Mouse (Mus musculus) brain, embryonic 18.5 days (tissue): ENCODE data around the gene Phf24.

ENCODE experiments used
- DNase-seq: peaks from one replicate; pipeline ENCODE4 v3.0.0-alpha.2; 2012; ENCODE audit warnings: low read depth, low spot score

The Phf24 gene

GRCm38 (mm10) chr4:42916617-42917401 is at the start of gene Phf24:
Phf24 (plus strand) TSS chr4:42916660.
- DNase-seq = peak; percentile 34

DNA sequence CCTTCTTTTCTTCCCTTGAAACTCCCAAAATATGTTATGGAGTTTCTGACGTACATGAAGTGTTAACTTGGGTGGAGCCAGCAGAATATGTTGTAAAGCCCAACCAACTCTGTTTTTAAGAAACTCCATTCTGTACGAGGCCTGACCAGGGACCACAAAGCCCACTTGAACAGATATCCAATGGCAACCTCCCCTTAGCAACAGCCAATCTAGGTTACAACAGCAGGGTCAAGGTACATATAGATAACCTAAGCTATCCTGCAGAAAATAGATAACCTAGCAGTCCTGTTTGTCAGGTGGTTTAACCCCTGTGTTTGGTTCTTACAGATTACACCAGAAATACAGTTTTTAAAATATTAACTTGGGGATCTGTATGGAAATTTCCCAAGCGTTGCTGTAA is 49.1 kb upstream of the Phf24 start:
- DNase-seq = no peak

DNA sequence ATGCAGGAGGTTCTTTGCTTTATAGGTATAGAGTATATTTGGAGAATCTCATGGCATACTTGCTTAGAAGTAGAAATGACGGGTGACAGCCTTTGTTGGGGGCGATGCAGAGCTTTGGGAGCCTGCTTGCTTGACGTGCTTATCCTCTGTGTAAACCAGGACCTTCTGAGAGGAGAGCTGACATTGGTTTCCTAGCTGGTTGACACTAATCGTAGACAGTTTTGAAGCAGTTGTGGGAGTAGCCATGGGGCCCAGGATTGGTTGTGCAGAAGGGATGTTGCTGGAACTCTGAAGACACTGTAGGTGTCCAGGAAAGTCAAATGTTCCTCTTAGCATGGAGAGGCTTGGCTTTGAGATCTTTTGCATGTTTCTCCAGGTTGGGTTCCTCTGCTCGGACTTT is 48.3 kb upstream of the Phf24 start:
- DNase-seq = no peak

DNA sequence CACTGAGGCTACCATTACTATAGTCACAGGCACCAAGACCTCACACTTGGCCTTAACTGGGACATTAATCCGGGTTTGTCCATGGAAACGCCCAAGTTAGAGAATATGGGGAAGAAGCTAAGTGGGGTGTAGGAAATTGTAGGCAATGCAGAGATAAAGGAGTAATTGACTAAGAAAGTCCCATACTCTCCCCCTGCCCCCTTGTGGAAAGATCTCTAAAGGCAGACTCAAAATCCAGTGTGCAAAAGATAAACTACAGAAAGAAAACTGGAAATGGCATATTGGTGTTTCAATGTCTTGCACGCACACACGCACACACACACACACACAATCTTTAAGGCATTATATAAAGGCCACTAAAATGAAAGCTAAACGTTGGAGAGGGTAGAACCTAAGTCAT is 45.7 kb upstream of the Phf24 start:
- no peak for DNase-seq

GRCm38 (mm10) chr4:42872151-42872550 is 44.3 kb upstream of the Phf24 start:
- DNase-seq = no peak

- DNase-seq = no peak
These were observed 43.6 kb upstream of the Phf24 start for GRCm38 (mm10) chr4:42872746-42873435.

DNA sequence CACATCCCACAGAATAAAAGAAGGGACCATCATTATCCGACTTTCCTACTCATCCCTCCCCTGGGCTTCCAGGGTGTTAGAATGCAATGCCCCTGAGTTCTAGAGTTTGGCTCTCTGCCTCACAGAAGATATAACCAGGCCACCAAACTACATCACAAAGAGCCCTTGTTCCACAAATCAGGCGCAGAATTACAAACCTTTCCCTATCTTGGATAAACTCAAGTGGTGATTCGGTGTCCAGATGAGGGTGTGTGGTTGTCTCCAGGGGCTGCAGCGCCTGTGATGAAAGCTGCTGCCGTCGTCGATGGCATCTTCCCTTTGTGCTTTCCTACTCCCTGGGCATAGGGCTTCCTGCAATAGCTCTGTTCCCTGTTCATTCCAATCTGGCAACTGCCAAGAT is 42.3 kb upstream of the Phf24 start, which contains the start of gene Fam205c:
Gene Fam205c, minus strand, starts transcription at position 101 of the 400 bp plus-strand sequence.
- no peak for DNase-seq

DNA sequence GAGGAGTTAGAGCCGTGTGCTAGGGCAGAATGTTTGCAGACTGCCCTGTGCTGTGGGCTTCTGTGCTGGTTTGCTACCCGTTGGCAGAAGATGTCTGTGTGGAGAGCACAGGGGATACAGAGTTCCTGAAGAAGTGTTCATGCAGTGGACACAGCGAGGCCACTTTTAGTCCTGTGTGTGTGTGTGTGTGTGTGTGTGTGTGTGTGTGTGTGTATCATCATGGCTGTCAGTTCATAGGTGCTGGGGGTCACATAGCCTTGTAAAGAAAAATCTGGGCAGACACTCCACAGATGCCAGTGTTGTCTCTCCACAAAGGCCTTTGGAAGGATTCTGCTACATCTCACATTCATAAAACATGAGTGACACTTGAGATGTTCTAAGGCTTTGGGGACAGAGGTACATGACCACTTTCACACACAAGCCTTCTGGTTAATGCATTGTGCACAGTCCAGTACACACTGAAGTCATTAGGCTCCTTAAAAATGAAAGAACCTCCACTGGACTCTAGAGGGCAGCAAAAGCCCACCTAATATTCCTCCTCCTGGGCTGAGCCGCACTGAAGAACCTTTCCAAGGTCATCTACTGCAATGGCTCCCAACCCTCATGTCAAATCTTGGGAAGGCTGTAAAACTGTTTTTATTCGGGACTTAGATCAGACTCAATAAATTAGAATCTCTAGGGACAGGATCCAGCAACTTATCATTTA is 39.7 kb upstream of the Phf24 start:
- DNase-seq = peak; percentile 42

GRCm38 (mm10) chr4:42877657-42878056 is 38.8 kb upstream of the Phf24 start:
- no peak for DNase-seq

DNA sequence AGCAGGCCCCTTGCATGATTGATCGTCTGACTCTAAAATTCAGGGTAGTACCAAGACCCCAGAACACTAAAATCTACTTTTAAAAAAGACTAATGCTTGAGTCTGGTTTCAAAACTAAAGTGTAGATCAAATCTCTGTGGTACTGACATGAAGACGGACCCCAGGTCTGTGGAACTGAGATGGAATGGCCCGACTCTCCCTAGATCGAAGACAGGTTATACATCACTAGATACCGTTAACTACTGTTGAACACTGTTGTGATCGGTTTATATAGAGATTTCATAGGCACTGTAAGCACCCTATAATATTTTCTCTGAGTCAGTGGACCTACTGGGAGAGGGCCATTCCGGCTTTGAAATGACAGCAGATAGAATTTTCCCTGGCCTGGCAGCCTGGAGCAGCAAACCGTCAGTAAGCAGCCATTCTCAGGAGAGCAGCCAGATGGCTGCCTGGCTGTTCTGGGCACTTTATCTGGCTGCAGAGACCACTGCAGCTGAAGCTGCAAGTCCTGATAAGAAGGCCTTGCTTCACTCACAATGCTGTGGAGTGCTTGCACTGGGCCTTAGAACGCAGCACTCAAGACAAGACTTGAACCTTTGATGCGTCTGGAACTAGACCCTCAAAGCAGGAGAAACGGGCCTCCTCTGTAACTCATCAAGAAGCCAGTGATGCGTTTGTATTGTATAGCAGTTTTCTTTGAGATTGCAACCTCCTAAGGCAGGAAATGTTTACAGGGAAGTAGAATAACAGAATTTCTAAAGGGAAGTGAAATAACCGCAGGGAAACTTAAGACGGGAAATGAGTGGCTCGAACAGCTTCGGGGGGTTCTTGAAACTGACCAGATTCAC is 36.4 kb upstream of the Phf24 start:
- no peak for DNase-seq

DNA sequence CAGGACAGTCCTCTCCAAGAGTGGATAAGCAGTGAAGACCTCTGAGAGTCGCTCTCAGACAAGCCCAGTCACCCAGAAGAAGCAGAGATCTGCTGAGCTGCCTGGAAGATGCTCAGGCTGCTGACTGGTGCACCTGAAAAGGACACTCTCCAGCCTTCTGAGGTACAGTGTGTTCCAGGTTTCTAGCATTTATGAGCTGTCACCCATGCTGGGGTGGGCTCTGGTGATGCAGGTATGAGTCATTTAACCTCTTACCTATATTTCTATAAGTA is 35.8 kb upstream of the Phf24 start:
- DNase-seq = no peak

- no peak for DNase-seq
These were observed 29.5 kb upstream of the Phf24 start for GRCm38 (mm10) chr4:42886926-42887325.

DNA sequence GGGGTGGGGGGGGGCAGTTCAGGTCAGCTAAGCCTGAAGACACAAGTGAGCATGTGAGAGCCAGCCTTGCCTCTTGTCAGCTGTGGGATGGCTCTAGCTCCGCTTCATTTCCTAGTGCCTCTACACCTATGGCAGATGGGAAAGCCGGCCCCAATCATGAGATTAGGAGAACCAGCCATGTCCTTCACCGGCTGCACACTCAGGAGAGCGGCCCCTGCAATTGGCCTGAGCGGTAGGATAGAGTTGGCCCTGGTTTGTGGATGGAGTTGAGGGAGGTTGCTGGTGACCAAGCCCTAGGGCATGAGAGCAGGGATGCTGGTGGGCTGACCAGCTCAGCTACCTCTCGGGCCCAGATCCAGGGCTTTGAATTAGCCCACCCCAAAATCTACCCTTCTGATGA is 27.7 kb upstream of the Phf24 start:
- DNase-seq = no peak

DNA sequence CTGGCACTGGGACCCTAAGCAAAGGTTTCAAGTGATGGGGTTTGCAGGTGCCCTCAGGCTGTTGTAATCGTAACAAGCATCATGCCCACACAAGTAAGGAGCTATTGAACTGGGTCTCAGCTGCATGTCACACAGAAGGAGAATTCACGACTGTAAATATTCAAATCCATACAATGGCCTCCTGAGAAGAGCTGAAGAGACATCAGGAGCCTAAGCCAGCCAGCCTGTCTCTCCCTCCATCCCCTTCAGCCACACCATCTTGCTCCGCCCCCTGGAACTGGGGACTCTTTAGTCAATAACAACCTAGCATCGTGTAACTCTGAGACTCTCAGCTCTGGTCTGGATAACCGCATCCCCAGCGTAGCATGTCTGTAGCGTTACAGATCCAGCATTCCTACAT is 25.3 kb upstream of the Phf24 start:
- DNase-seq = no peak

DNA sequence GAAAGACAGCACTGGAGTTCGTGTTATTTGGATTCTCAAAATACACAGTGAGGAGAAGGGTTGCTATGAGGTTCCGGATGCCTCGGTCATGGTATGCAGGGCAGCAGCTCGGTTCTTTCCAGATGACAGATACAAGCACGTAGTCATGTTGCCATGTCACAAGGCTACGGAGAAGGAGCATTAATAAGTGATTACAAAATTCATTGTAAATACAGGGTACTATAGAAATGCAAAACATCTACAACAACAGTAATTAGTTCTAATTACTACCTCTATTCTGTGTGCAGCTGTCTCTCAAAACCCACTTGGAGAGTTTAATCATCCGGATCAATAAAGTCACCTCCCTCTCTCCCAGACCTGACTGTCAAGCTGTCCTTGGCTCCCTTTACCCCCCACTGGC is 21.3 kb upstream of the Phf24 start:
- DNase-seq = no peak

- DNase-seq = no peak
These were observed 17.5 kb upstream of the Phf24 start for GRCm38 (mm10) chr4:42898914-42899313.

DNA sequence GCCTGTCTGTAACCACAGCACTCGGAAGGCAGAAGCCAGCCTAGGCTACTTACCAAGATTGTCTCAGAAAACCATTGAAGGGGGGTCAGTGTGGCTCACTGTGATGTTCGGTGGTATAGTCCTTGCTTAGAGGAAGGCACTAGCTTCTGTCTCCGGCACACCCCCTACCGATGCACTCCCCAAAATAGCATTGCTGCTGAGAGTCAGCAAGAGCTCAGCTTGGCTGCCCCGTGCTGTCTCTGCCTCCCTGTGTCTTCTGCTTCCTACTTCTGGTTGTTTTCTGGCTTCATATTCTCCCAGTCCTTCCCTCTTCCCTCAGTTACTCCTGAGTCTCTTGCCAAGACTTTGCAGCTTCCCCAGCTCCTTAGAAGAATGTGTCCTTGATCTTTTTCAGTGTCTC is 15.6 kb upstream of the Phf24 start:
- DNase-seq = no peak

DNA sequence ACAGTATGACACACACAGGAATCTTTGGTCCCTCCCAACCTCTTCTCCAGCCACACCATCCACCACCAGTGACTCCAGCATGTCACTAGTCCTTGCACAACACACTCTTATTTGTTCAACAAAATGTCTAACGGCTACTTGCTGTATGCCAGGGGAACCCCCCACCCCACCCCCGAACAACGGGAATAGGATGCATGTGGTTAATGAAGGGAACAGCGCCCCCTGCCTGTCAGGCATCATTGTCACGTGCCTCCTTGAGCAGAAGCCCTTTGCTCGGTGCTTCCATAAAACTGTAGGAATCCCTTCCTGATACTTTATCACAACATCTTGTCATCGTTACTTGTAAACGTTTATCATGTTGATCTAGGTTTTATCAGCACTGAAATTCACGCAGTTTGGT is 14.3 kb upstream of the Phf24 start:
- DNase-seq = no peak

DNA sequence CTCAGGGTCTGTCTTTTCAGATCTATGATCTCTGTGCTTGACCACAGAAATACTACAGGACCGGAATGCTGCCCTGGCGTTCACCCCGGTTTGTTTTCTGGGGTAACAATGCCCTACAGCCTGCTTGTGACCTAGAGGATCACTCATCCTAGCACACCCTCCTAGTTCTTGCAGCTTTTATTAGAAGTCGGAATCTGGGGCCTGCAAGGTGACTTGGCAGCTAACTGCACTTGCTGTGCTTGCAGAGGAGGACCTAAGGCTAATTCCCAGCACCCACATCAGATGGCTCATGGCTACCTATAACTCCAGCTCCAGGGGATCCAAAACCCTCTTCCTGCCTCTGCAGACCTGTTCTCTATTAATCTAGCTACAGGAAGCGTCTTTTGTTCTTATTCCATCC is 13.7 kb upstream of the Phf24 start:
- DNase-seq = no peak

- DNase-seq = no peak
These were observed 12.5 kb upstream of the Phf24 start for GRCm38 (mm10) chr4:42903942-42904341.

- no peak for DNase-seq
These were observed 11.9 kb upstream of the Phf24 start for GRCm38 (mm10) chr4:42904523-42904922.

- DNase-seq = no peak
These were observed 11.5 kb upstream of the Phf24 start for GRCm38 (mm10) chr4:42904966-42905365.
